Mouse (Mus musculus): ENCODE measurements at regions not wholly inside any gene's neighbourhood (a gene's known extent, or its start where the extent isn't known, plus 50 kb on each side); places are given as distances from the start of the nearest gene placed in this dataset.
A peak's percentile ranks its signal among the peaks of the same experiment; 100 is the strongest.

DNA sequence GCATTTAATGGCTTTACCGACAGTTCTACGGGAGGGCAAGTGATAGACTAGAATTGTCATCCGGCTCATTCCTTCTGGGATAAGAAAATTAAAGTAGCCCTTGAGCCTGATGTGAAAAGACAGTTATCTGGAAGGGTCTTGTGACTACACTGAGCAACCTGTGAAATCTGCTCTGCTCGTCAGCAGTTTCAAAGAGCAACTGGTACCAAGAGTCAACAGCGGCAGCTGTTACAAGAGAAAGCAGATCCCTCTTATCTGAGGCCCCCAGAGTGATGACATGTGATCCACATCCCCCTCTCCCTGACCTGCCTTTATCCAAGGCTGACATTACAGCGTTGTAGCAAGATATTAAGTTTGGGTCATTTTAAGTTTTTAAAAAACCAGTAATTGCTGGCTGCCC, 52.6 kb upstream of the Unc13c start:
- no peak overlapping the region for H3K4me3 ChIP-seq (ENCODE audit: low read length)
- H3K27ac ChIP-seq (ENCODE audit: low read length) = no peak overlapping the region
- H3K9me3 ChIP-seq (ENCODE audit: control insufficient read depth, low read length) = no peaks in the 10 kb centered on the region
- no peak overlapping the region for H3K4me2 ChIP-seq (ENCODE audit: low read depth, low read length)
- no peak for ATAC-seq
- H3K9ac ChIP-seq (ENCODE audit: low read depth, low read length) = no peak overlapping the region
- 25% methylated on average over 6 of the region's 6 CpGs for WGBS
- no peaks in the 10 kb centered on the region for H3K27me3 ChIP-seq (replicated peaks; ENCODE audit: control insufficient read depth, insufficient read depth, low read length)
- H3K36me3 ChIP-seq (ENCODE audit: control insufficient read depth, insufficient read depth, low read length) = no peaks in the 10 kb centered on the region
- no peaks in the 10 kb centered on the region for H3K4me1 ChIP-seq (ENCODE audit: control insufficient read depth, insufficient read depth, low read length)

DNA sequence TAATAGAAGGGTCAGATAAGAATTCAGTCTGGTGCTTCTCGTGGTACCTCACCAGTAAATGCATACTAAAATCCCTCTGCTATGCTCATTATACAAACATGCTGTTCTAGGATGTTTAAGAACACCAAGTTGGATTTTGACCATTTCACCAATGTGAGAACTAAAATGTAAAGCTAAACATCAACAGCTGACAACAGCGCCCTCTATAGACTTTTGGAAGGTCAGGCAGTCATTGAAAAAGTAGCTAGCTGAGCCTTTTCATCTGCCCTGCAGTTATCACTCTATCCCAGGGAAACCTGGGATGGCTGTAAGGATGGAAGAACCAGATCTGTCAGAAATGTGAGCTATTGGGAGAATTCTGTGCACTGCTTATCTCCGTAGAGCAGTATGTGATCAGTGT, 55.2 kb upstream of the Unc13c start:
- no peaks in the 10 kb centered on the region for H3K36me3 ChIP-seq (ENCODE audit: control insufficient read depth, insufficient read depth, low read length)
- 62% methylated on average over 3 of the region's 3 CpGs for WGBS
- H3K9me3 ChIP-seq (ENCODE audit: control insufficient read depth, low read length) = no peaks in the 10 kb centered on the region
- H3K27me3 ChIP-seq (replicated peaks; ENCODE audit: control insufficient read depth, insufficient read depth, low read length) = no peaks in the 10 kb centered on the region
- no peak overlapping the region for H3K4me2 ChIP-seq (ENCODE audit: low read depth, low read length)
- no peak overlapping the region for H3K4me3 ChIP-seq (ENCODE audit: low read length)
- no peaks in the 10 kb centered on the region for H3K4me1 ChIP-seq (ENCODE audit: control insufficient read depth, insufficient read depth, low read length)
- no peak overlapping the region for H3K9ac ChIP-seq (ENCODE audit: low read depth, low read length)
- H3K27ac ChIP-seq (ENCODE audit: low read length) = no peak overlapping the region
- ATAC-seq = no peak

DNA sequence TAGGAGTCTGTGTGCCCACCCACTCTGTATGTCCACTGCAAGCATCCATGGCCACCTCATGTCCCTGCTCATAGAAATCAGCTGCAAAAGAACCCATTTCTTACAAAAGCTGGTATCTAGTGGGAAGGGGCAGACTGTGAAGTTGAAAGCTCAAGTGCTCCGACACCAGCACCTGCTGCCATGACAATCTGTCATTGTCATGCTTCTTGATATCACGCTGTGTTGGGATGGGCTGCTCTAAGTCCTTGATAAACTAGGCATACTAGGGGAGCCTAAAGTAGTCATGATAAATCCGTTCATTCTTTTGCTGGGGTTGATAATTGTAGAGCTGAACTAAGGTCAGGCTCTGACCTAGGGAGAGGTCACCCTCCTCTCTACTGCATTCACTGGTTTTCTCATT, 57.4 kb upstream of the Unc13c start:
- H3K9ac ChIP-seq (ENCODE audit: low read depth, low read length) = no peak overlapping the region
- 41% methylated on average over 3 of the region's 3 CpGs for WGBS
- no peaks in the 10 kb centered on the region for H3K9me3 ChIP-seq (ENCODE audit: control insufficient read depth, low read length)
- H3K4me3 ChIP-seq (ENCODE audit: low read length) = no peak overlapping the region
- ATAC-seq = no peak
- no peak overlapping the region for H3K27ac ChIP-seq (ENCODE audit: low read length)
- H3K4me2 ChIP-seq (ENCODE audit: low read depth, low read length) = no peak overlapping the region
- H3K4me1 ChIP-seq (ENCODE audit: control insufficient read depth, insufficient read depth, low read length) = no peaks in the 10 kb centered on the region
- no peaks in the 10 kb centered on the region for H3K36me3 ChIP-seq (ENCODE audit: control insufficient read depth, insufficient read depth, low read length)
- no peaks in the 10 kb centered on the region for H3K27me3 ChIP-seq (replicated peaks; ENCODE audit: control insufficient read depth, insufficient read depth, low read length)

DNA sequence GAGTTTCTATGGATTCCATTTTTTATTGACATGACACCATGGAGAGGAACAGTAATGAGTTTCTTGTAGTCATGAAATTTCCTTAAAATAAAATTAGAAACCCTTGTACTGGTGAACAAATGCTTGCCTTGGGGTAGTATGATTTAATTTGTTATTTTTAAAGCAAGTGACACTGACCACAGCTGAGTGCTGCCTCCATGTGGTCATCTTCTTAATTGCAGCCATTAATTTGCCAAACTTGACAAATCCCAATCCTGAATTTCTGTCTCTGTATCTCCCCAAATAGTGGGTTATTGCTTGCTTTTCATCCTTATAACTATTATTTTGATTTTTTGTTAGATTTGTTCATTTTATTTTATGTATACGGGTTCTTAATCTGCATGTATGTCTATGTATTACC, 59.7 kb upstream of the Unc13c start:
- no peak for ATAC-seq
- Histone ChIP-seq H3K9me3 (ENCODE audit: control insufficient read depth, low read length) (no peaks in the 10 kb centered on the region), H3K27me3 (replicated peaks; ENCODE audit: control insufficient read depth, insufficient read depth, low read length) (no peaks in the 10 kb centered on the region), H3K4me3 (ENCODE audit: low read length) (no peak overlapping the region), H3K4me1 (ENCODE audit: control insufficient read depth, insufficient read depth, low read length) (no peaks in the 10 kb centered on the region), H3K4me2 (ENCODE audit: low read depth, low read length) (no peak overlapping the region), H3K27ac (ENCODE audit: low read length) (no peak overlapping the region), H3K9ac (ENCODE audit: low read depth, low read length) (no peak overlapping the region), H3K36me3 (ENCODE audit: control insufficient read depth, insufficient read depth, low read length) (no peaks in the 10 kb centered on the region)
- WGBS = 56% methylated on average over 1 of the region's 1 CpGs

DNA sequence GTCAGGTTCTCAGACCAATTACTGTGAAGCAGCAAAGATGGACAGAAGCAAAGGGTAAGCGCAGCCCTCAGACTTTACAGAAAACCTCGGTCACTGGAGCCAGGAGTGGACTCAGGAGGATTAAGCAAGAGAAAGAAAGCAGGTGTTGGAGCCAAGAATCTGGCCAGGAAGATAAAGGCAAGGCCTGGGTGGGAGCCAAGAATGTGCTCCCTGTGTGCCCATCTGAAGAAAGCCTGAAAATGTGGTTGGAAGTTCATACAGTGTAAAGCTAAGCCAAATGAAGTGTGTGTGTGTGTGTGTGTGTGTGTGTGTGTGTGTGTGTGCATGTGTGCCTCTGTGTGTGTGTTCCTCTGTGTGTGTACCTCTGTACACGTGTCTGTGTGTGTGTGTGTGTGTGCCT, 64.2 kb upstream of the Wdr72 start:
- Histone ChIP-seq H3K27ac (ENCODE audit: low read length) (no peak overlapping the region), H3K27me3 (replicated peaks; ENCODE audit: control insufficient read depth, insufficient read depth, low read length) (no peaks in the 10 kb centered on the region), H3K4me1 (ENCODE audit: control insufficient read depth, insufficient read depth, low read length) (no peaks in the 10 kb centered on the region), H3K4me2 (ENCODE audit: low read depth, low read length) (no peak overlapping the region), H3K36me3 (ENCODE audit: control insufficient read depth, insufficient read depth, low read length) (no peaks in the 10 kb centered on the region), H3K9ac (ENCODE audit: low read depth, low read length) (no peak overlapping the region), H3K9me3 (ENCODE audit: control insufficient read depth, low read length) (no peaks in the 10 kb centered on the region), H3K4me3 (ENCODE audit: low read length) (no peak overlapping the region)
- WGBS = 62% methylated on average over 3 of the region's 3 CpGs
- 0 out of 2 replicates have a peak, but pooled peaks have one; percentile 53 for ATAC-seq

DNA sequence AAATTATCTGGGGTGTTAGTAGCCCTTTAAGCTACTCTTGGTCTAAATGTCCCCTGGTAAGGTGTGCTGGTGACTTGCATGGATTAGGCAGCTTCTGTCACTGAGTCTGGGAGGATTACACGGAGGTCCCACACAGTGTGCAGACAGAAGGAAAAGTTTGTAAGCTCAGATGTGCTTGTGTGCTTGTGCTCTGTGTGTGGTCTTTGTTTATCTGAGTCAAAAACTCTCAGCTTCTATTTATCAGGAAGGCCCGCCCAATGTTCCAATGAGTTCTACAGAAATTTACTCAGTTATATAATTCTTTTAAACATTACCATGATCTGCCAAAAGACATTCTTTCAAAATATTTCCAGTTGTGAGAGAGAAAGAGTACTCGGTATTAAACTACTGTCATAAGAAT, 60.4 kb upstream of the Wdr72 start:
- H3K4me3 ChIP-seq (ENCODE audit: low read length) = no peak overlapping the region
- H3K4me1 ChIP-seq (ENCODE audit: control insufficient read depth, insufficient read depth, low read length) = no peaks in the 10 kb centered on the region
- H3K9me3 ChIP-seq (ENCODE audit: control insufficient read depth, low read length) = no peaks in the 10 kb centered on the region
- WGBS = 51% methylated on average over 3 of the region's 3 CpGs
- H3K36me3 ChIP-seq (ENCODE audit: control insufficient read depth, insufficient read depth, low read length) = no peaks in the 10 kb centered on the region
- no peak overlapping the region for H3K27ac ChIP-seq (ENCODE audit: low read length)
- H3K27me3 ChIP-seq (replicated peaks; ENCODE audit: control insufficient read depth, insufficient read depth, low read length) = no peaks in the 10 kb centered on the region
- H3K4me2 ChIP-seq (ENCODE audit: low read depth, low read length) = no peak overlapping the region
- ATAC-seq = no peak
- no peak overlapping the region for H3K9ac ChIP-seq (ENCODE audit: low read depth, low read length)

DNA sequence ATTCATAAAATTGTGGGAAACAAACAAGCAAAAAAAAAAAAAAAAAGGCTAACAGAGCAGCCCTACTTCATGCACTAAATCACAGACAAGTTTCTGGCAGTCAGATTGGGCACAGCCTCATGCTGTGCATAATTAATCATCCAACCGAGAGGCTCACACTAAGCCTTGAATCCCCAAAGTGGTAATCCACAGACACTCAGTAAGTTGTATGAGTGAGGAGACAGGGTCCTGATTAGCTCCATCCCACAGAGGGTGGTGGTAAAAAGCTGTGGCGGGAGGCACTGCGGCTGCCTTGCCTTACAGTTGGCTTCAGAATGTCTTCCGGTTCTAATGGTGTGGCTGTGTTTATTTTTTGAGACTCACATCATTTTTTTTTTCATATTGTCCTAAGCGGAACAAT, 53.4 kb upstream of the Wdr72 start:
- Histone ChIP-seq H3K4me1 (ENCODE audit: control insufficient read depth, insufficient read depth, low read length) (no peaks in the 10 kb centered on the region), H3K4me3 (ENCODE audit: low read length) (no peak overlapping the region), H3K9ac (ENCODE audit: low read depth, low read length) (no peak overlapping the region), H3K27me3 (replicated peaks; ENCODE audit: control insufficient read depth, insufficient read depth, low read length) (no peaks in the 10 kb centered on the region), H3K36me3 (ENCODE audit: control insufficient read depth, insufficient read depth, low read length) (no peaks in the 10 kb centered on the region), H3K9me3 (ENCODE audit: control insufficient read depth, low read length) (no peaks in the 10 kb centered on the region), H3K27ac (ENCODE audit: low read length) (no peak overlapping the region), H3K4me2 (ENCODE audit: low read depth, low read length) (no peak overlapping the region)
- no peak for ATAC-seq
- WGBS = 44% methylated on average over 5 of the region's 5 CpGs

DNA sequence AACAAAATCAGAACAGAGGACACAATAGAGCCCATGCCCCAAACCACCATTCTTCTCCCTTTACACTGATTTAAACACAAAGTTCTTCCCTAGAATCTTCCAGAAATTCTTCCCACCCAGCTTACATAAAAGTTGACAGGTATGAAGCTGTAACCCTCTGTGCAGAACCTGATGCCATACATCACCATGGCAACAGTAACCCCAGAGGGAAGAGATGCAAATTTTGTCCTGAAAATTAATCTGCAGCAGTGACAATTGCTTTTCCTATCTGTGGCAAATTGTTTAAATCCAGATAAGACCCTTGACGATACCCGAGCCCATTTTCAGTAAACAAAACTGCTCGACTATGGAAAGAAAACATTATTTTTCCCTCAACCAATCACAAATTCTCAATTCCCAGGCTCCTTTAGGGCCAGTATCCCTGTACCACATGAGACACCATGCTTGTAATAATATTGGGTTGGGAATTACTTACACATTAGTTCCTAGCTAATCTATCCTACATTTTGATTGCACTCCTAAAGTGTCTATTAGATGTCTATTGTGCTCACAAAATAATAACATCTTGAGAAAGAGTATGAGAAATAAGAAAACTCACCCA, 52.6 kb upstream of the Wdr72 start:
- ATAC-seq = no peak
- H3K4me1 ChIP-seq (ENCODE audit: control insufficient read depth, insufficient read depth, low read length) = no peaks in the 10 kb centered on the region
- no peak overlapping the region for H3K9ac ChIP-seq (ENCODE audit: low read depth, low read length)
- WGBS = 36% methylated on average over 3 of the region's 3 CpGs
- no peaks in the 10 kb centered on the region for H3K27me3 ChIP-seq (replicated peaks; ENCODE audit: control insufficient read depth, insufficient read depth, low read length)
- H3K4me2 ChIP-seq (ENCODE audit: low read depth, low read length) = no peak overlapping the region
- no peaks in the 10 kb centered on the region for H3K36me3 ChIP-seq (ENCODE audit: control insufficient read depth, insufficient read depth, low read length)
- H3K9me3 ChIP-seq (ENCODE audit: control insufficient read depth, low read length) = no peaks in the 10 kb centered on the region
- no peak overlapping the region for H3K4me3 ChIP-seq (ENCODE audit: low read length)
- H3K27ac ChIP-seq (ENCODE audit: low read length) = no peak overlapping the region

DNA sequence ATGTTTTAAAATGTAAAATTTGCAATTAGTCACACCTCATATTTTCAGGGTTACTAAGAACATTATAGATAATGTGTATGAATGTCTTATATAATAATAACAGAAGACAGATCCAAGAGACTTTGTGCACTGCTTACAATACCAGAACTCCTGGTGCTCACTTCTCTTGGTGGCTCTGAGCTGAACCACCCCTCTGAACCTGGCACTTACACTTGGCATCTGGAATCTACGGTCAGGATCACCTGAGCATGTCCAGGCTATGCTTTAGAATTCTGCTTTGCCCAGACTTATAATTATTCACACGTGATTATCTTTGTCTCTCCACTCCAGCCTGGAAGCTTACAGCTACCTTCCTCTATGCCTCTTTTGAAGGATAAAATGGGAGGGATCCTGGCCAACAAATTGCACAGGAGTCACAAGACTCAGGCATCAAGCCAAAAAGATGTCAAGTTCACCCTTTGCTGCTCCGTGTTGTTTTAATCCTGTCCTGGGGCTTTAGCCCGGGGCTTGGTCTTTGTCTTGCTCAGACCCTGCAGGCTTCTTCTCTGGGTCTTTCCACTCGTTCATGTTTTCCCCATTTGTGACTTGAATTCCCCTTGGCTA, 51.8 kb upstream of the Wdr72 start:
- H3K36me3 ChIP-seq (ENCODE audit: control insufficient read depth, insufficient read depth, low read length) = no peaks in the 10 kb centered on the region
- no peak overlapping the region for H3K27ac ChIP-seq (ENCODE audit: low read length)
- H3K9ac ChIP-seq (ENCODE audit: low read depth, low read length) = no peak overlapping the region
- H3K4me1 ChIP-seq (ENCODE audit: control insufficient read depth, insufficient read depth, low read length) = no peaks in the 10 kb centered on the region
- WGBS = 52% methylated on average over 5 of the region's 5 CpGs
- no peak overlapping the region for H3K4me3 ChIP-seq (ENCODE audit: low read length)
- no peaks in the 10 kb centered on the region for H3K27me3 ChIP-seq (replicated peaks; ENCODE audit: control insufficient read depth, insufficient read depth, low read length)
- no peak overlapping the region for H3K4me2 ChIP-seq (ENCODE audit: low read depth, low read length)
- ATAC-seq = no peak
- H3K9me3 ChIP-seq (ENCODE audit: control insufficient read depth, low read length) = no peaks in the 10 kb centered on the region
